Mouse (Mus musculus) liver, embryonic 18 days (tissue): ENCODE data around the gene Amh. TPM values are rescaled to one million over a fixed set of nuclear protein-coding genes. Genes with fewer than 3 reads are reported as not detected.

Source experiments
- polyA plus RNA-seq: library from polyadenylated mRNA; depleted of rRNA; stranded (reverse); fragments of >200 nt; gene quantifications from 2 replicates; pipeline ENCODE4 v1.2.3, GENCODE M21; 2012; rRNA removed

Amh gene
- 0.19 and 0.23 TPM in 2 replicates for polyA plus RNA-seq

DNA sequence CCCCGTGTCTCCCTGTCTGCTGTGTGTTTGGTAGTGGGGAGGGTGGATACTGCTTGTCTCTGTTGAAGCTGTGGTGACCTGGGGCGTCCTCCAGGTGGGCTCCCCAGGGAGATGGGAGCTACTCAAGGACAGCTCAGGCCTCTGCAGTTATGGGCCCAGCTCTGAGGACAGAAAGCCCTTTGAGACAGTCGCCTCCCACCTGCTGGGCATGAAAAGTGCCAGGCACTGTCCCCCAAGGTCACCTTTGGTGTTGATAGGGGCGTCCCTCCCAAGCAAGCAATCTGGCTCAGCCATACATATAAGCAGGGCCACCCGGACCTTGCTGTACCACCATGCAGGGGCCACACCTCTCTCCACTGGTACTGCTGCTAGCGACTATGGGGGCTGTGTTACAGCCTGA lies at the start of gene Amh:
Gene Amh, plus strand, starts transcription at position 328 of the 400 bp plus-strand sequence.

DNA sequence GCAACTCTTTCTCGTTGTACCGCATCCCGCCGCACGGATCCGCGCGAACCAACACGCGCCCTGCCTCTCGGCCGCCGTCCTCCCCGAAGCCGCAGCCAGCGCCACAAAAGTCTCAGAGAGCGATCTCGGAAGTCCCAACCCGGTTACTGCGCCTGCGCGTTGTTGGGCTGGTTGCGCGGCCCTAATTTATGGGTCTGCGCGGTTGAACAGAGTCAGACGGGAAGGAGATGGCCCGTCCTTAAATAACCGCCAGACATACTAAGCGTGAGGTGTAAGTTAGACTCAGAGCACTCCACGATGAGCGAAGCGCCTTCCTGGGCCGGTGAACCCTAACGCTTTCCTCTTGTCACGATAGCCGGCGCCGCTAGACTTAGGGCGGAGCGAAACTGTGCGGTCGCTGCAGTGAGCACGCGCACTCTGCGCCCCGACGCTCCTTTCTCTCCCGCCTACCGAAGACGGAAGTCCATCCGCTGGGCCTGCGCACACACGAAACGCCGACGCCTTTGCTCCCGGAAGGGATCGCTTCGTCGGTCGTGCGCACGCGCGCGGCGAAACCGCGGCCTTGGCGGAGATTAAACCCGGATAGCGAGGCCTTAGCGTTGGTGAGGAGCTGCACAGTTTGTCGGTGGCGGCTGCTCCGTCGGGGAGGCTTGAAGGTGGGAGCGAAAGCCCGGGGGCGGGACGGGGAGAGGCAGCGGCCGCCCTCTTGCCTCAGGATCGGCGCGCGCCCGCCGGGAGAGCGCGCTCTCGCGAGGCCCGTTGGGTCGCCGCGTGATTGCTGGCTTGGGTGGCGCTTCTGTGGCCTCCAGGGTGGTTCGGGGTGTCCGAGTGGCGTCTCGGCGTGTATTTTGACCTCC lies 6.7 kb upstream of the Amh start, which contains the start of the genes Sf3a2 and Plekhj1:
Gene Sf3a2, plus strand, starts transcription at position 49 of the 857 bp plus-strand sequence.
Gene Plekhj1, minus strand, starts transcription at position 477 of the 857 bp plus-strand sequence.

DNA sequence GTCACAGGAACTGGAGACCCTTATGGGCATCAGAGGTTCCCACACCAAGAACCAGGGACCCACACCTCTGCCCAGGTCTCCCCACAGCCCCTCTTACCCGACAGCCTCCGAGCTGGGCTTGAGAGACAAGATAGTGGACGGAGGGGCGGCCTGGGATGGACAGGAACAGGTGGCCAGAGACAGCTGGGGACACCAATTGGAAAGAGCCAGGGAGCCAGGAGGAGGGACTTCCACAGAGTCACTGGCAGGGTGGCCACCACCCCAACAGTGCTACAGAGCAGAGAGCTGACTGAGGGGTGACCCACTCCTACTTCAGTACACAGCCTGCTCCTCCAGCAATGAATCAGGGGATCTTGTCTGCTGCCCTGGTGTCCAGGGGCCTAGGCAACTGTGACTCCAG lies 8.3 kb downstream of the Amh start, which contains the start of gene Jsrp1:
Gene Jsrp1, minus strand, starts transcription at position 133 of the 400 bp plus-strand sequence.

DNA sequence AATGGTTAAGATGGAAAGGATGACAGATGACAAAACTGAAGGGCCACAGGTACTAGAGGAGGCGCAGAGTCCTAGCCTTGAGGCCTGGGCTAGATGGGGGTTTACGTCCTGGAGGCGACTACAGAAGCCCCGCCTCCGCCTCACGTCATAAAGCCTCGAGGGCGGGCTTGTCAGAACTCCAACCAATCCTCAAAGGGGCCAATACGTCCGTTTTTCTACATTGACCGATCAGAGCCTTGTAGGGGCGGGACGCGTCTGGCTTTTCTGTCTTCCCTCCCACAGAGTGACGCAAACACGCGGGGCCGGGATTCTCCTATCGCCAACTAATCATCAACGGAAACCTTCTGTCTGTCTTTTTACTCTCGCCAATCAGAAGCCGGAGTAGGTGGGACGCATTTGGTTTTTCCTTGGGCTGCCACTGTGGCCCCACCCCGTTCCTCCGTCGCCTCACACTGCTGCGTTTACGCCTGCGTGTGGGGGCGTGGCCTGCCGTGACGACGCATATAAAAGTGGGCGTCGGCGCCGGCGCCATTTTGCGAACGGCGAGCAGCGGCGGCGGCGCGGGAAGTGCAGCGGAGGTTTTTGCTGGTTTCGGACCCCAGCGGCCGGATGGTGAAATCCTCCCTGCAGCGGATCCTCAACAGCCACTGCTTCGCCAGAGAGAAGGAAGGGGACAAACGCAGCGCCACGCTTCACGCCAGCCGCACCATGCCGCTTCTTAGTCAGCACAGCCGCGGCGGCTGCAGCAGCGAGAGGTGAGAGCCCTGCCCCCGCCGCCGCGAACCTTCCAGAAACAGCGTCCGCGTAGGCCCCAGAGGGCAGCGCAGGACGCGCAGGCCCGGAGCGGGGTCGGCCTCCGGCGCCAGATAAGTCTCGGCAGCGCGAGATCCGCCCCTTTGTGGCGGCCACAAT lies 21.4 kb downstream of the Amh start, which contains the start of gene Oaz1:
Gene Oaz1, plus strand, starts transcription at position 506 of the 912 bp plus-strand sequence.

DNA sequence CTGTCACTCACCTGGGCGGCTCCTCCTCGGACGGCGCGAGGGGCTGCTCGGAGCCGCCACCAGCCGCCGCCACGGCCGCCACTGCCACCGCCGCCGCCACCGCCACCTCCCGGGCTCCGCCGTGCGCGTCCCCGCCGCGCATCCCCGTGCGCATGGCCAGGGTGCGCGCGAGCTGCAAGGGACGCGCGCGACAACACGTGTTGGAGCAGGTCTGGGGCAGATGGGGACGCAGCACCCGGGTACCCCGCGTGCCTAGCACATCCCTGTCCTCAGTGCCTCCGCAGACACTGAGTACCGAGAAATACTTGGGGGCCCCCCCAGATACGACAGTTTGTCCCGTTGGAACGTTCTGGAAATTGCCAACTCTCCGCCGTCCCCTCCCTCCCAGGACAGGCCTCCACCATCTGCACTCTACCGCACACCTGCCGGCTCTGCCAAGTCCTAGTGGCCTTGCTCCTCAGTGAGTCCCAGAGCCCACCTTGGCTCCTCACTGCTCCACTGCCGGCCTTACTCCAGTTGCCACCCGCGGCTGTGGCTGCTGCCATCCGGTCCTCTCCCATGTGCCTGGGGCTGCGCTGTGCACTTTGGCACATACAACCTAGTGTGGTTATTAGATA lies 39.0 kb downstream of the Amh start, which contains the start of gene Lingo3:
Gene Lingo3, minus strand, starts transcription at position 109 of the 617 bp plus-strand sequence.

DNA sequence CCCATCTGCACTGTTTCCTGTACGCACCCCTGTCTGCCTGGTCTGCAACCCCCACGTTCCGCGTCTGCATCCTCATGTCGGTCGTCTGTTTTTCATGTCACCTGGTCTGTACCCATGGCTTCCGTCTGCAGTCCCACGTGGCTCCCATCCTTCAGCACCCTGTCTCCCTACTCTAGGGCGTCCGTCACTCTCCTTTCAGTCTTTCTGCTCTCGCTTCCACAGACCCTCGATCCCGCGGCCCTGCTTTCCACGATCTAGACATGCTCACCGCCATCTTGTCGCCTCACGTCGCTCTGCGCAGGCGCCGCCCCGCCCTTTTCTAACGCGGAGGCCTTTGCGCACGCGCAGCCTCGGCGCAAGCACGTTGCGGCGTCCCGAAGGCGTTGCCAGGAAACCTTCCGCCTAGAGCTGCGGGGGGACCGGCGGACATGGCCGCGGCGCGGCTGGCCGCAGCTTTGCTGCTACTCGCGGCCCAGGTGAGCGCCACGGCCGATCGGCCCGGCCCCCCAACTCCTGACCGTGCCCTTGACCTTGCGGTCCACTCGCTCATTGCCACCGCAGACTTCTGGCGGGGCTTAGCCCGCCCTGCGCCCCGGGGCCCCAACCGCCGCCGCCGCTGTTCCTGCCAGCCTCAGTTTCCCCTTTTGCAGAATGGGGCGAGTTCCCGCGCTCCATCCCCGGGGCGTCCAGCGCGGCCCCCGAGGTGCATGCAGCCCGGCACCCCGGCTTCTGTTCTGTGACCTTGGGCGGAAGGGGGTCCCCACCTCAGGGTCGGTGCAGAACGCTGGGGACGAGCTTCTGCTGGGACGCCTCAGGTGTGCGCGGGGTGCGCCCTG lies 50.1 kb downstream of the Amh start, which contains the start of the genes Lsm7 and Sppl2b:
Gene Lsm7, minus strand, starts transcription at position 297 of the 836 bp plus-strand sequence.
Gene Sppl2b, plus strand, starts transcription at position 363 of the 836 bp plus-strand sequence.

Other genes starting within 250 kb of the Amh start
- 14.0 and 19.7 TPM in 2 replicates for gene Rexo1, start 243.7 kb upstream of the Amh start, polyA plus RNA-seq
- gene Klf16, start 227.9 kb upstream of the Amh start, polyA plus RNA-seq, result 5.5 and 6.4 TPM in 2 replicates
- gene Abhd17a, start 214.9 kb upstream of the Amh start, polyA plus RNA-seq, result 39.9 and 40.7 TPM in 2 replicates
- 17.8 and 19.9 TPM in 2 replicates for gene Scamp4, start 202.4 kb upstream of the Amh start, polyA plus RNA-seq
- 3.1 and 3.6 TPM in 2 replicates for gene Adat3, start 202.4 kb upstream of the Amh start, polyA plus RNA-seq
- 0.74 and 0.80 TPM in 2 replicates for gene Gm49322, start 199.2 kb upstream of the Amh start, polyA plus RNA-seq
- 61.9 and 64.2 TPM in 2 replicates for gene Csnk1g2, start 182.4 kb upstream of the Amh start, polyA plus RNA-seq
- 10.7 TPM in 2 replicates for gene Btbd2, start 148.2 kb upstream of the Amh start, polyA plus RNA-seq
- 42.1 and 45.1 TPM in 2 replicates for gene Mknk2, start 127.1 kb upstream of the Amh start, polyA plus RNA-seq
- gene Mob3a, start 103.3 kb upstream of the Amh start, polyA plus RNA-seq, result 12.3 and 13.5 TPM in 2 replicates
- gene Izumo4, start 103.1 kb upstream of the Amh start, polyA plus RNA-seq, result 11.0 and 12.1 TPM in 2 replicates
- gene Ap3d1, start 63.0 kb upstream of the Amh start, polyA plus RNA-seq, result 26.6 and 31.1 TPM in 2 replicates
- gene Dot1l, start 50.0 kb upstream of the Amh start, polyA plus RNA-seq, result 4.8 and 5.8 TPM in 2 replicates
- gene Sf3a2, start 7.0 kb upstream of the Amh start, polyA plus RNA-seq, result 18.1 and 20.1 TPM in 2 replicates
- 33.7 and 36.1 TPM in 2 replicates for gene Plekhj1, start 6.6 kb upstream of the Amh start, polyA plus RNA-seq
- 0.06 and 0.07 TPM in 2 replicates for gene Jsrp1, start 8.3 kb downstream of the Amh start, polyA plus RNA-seq
- gene Oaz1, start 21.4 kb downstream of the Amh start, polyA plus RNA-seq, result 573 TPM in 2 replicates
- gene Lingo3, start 38.8 kb downstream of the Amh start, polyA plus RNA-seq, result 0.01 TPM in 1 of 2 replicates, not detected in the other
- gene Lsm7, start 50.0 kb downstream of the Amh start, polyA plus RNA-seq, result 121 and 137 TPM in 2 replicates
- gene Sppl2b, start 50.0 kb downstream of the Amh start, polyA plus RNA-seq, result 32.6 and 37.7 TPM in 2 replicates
- 0.05 and 0.07 TPM in 2 replicates for gene Tmprss9, start 66.6 kb downstream of the Amh start, polyA plus RNA-seq
- gene Timm13, start 95.7 kb downstream of the Amh start, polyA plus RNA-seq, result 94.0 and 114 TPM in 2 replicates
- 8.0 and 9.1 TPM in 2 replicates for gene Lmnb2, start 113.0 kb downstream of the Amh start, polyA plus RNA-seq
- gene Gadd45b, start 124.8 kb downstream of the Amh start, polyA plus RNA-seq, result 15.7 and 16.8 TPM in 2 replicates
- gene Gng7, start 209.7 kb downstream of the Amh start, polyA plus RNA-seq, result 0.41 and 0.48 TPM in 2 replicates
- 0.01 TPM in 1 of 2 replicates, not detected in the other for gene Diras1, start 220.4 kb downstream of the Amh start, polyA plus RNA-seq
- 4.0 and 4.1 TPM in 2 replicates for gene Slc39a3, start 232.2 kb downstream of the Amh start, polyA plus RNA-seq